Mouse (Mus musculus): ENCODE data around the gene Galnt13.
"Not testable (repeated sequence)": the region's sequence is repeated elsewhere in the genome, so short reads cannot be mapped to it uniquely, and the experiment has no call there.

Galnt13 gene

GRCm38 (mm10) chr2:54936369-54936768, 500.3 kb downstream of the Galnt13 start:
- no peak for DNase-seq

- DNase-seq = no peak
Observed at GRCm38 (mm10) chr2:54937306-54937705, 501.2 kb downstream of the Galnt13 start.

- DNase-seq = no peak
Observed at GRCm38 (mm10) chr2:54938075-54938474, 502.0 kb downstream of the Galnt13 start.

- no peak for DNase-seq
Observed at GRCm38 (mm10) chr2:54943386-54943785, 507.3 kb downstream of the Galnt13 start.

GRCm38 (mm10) chr2:54983839-54984238, 547.7 kb downstream of the Galnt13 start:
- DNase-seq = no peak

GRCm38 (mm10) chr2:55022539-55022938, 586.4 kb downstream of the Galnt13 start:
- not testable (repeated sequence) for DNase-seq

GRCm38 (mm10) chr2:55034610-55035009, 598.5 kb downstream of the Galnt13 start:
- no peak for DNase-seq

- no peak for DNase-seq
Observed at GRCm38 (mm10) chr2:55065469-55066315, 629.6 kb downstream of the Galnt13 start.

GRCm38 (mm10) chr2:55085580-55085979, 649.5 kb downstream of the Galnt13 start:
- no peak for DNase-seq

GRCm38 (mm10) chr2:55088034-55088433, 651.9 kb downstream of the Galnt13 start:
- DNase-seq = no peak

GRCm38 (mm10) chr2:55090332-55090731, 654.2 kb downstream of the Galnt13 start:
- DNase-seq = no peak

- no peak for DNase-seq
Observed at GRCm38 (mm10) chr2:55091495-55091894, 655.4 kb downstream of the Galnt13 start.

- no peak for DNase-seq
Observed at GRCm38 (mm10) chr2:55099100-55099499, 663.0 kb downstream of the Galnt13 start.

GRCm38 (mm10) chr2:55101279-55101678, 665.2 kb downstream of the Galnt13 start:
- DNase-seq = no peak

GRCm38 (mm10) chr2:55103521-55103920, 667.4 kb downstream of the Galnt13 start:
- DNase-seq = no peak

- DNase-seq = no peak
Observed at GRCm38 (mm10) chr2:55107828-55108227, 671.7 kb downstream of the Galnt13 start.

- DNase-seq = no peak
Observed at GRCm38 (mm10) chr2:55153089-55153488, 717.0 kb downstream of the Galnt13 start.

GRCm38 (mm10) chr2:55164781-55165180, 728.7 kb downstream of the Galnt13 start:
- DNase-seq = no peak
